Mouse (Mus musculus) intestine, postnatal 0 days (tissue): Measurements from ENCODE around the gene P4ha1. TPM values are rescaled to one million over a fixed set of nuclear protein-coding genes. Genes with fewer than 3 reads are reported as not detected.

Experiments
- ATAC-seq: fragments of 200-750 bp; cut with Nextera tagmentation; 2 replicates; pipeline ENCODE4 v1.8.0; 2017; ENCODE audit warnings: mild to moderate bottlenecking, moderate TSS enrichment, moderate library complexity
- H3K27ac ChIP-seq: fragments of 300-500 bp; sonication (generic); 2 replicates; pipeline ENCODE4 v1.5.1; 2014; ENCODE audit warnings: mild to moderate bottlenecking, low read depth, low read length, moderate library complexity
- H3K27me3 ChIP-seq: fragments of 300-500 bp; sonication (generic); replicated peaks from 2 replicates; pipeline ENCODE4 v1.6.1; 2014; ENCODE audit warnings: low read length, mixed read lengths; ENCODE audit not compliant: control insufficient read depth, insufficient read depth
- H3K36me3 ChIP-seq: fragments of 300-500 bp; sonication (generic); 2 replicates; pipeline ENCODE4 v1.6.1; 2014; ENCODE audit warnings: mild to moderate bottlenecking, moderate library complexity; ENCODE audit not compliant: control insufficient read depth, insufficient read depth
- H3K4me1 ChIP-seq: fragments of 300-500 bp; sonication (generic); replicated peaks from 2 replicates; pipeline ENCODE4 v1.6.1; 2014; ENCODE audit warnings: antibody characterized with exemption, low read length, mixed read lengths; ENCODE audit not compliant: control insufficient read depth, insufficient read depth
- H3K4me2 ChIP-seq: fragments of 300-500 bp; sonication (generic); replicated peaks from 2 replicates; pipeline ENCODE4 v1.6.1; 2014; ENCODE audit warnings: low read depth, mild to moderate bottlenecking, moderate library complexity
- H3K4me3 ChIP-seq: fragments of 300-500 bp; sonication (generic); 2 replicates; pipeline ENCODE4 v1.5.1; 2014; ENCODE audit warnings: low read depth, low read length
- H3K9ac ChIP-seq: fragments of 300-500 bp; sonication (generic); 2 replicates; pipeline ENCODE4 v1.6.1; 2014; ENCODE audit warnings: mild to moderate bottlenecking, low read depth, low read length
- H3K9me3 ChIP-seq: fragments of 300-500 bp; sonication (generic); 2 replicates; pipeline ENCODE4 v1.6.1; 2016; ENCODE audit warnings: mixed run types; ENCODE audit not compliant: control insufficient read depth
- CTCF ChIP-seq: sonication (generic); IDR thresholded peaks from 2 replicates; pipeline ENCODE4 v1.5.1; 2016; ENCODE audit warnings: low read depth, mild to moderate bottlenecking, control low read depth, antibody characterized with exemption, moderate library complexity
- WGBS: fragments of 180-500 bp; shearing (Covaris S2); extraction: QIAGEN DNeasy Blood & Tissue Kit; methylation state at CpG from one replicate; pipeline ENCODE4 v1.1.7; 2014; 5-methylcytosine and 5-hydroxymethylcytosine counted together
- polyA plus RNA-seq: library from polyadenylated mRNA; unstranded; fragments of >200 nt; fragmentation: Nextera tagmentation; extraction: Ambion mirVana; gene quantifications from 2 replicates; pipeline ENCODE4 v1.2.1, GENCODE M21; 2015

Gene P4ha1
- polyA plus RNA-seq, 1 experiment from 2014 or later: 8.7 TPM

- Histone ChIP-seq H3K4me2 (no peak overlapping the region), H3K9ac (no peak overlapping the region), H3K4me3 (no peak overlapping the region), H3K27me3 (no peaks in the 10 kb centered on the region), H3K4me1 (0 out of 2 replicates have a peak, but pooled peaks cover 5% of the 10 kb centered on the region), H3K36me3 (no peaks in the 10 kb centered on the region), H3K27ac (no peak overlapping the region), H3K9me3 (no peaks in the 10 kb centered on the region)
- TF ChIP-seq CTCF: no peak
- 91% methylated on average over 5 of the region's 5 CpGs for WGBS
- no peak for ATAC-seq
Measured at GRCm38 (mm10) chr10:59311881-59312280, 11.2 kb upstream of the P4ha1 start.

GRCm38 (mm10) chr10:59321112-59321511 is 2.0 kb upstream of the P4ha1 start:
- no peak for ATAC-seq
- Histone ChIP-seq H3K4me3 (no peak overlapping the region), H3K36me3 (no peaks in the 10 kb centered on the region), H3K9ac (no peak overlapping the region), H3K27ac (no peak overlapping the region), H3K4me1 (no peaks in the 10 kb centered on the region), H3K9me3 (no peaks in the 10 kb centered on the region), H3K27me3 (no peaks in the 10 kb centered on the region), H3K4me2 (no peak overlapping the region)
- 87% methylated on average over 3 of the region's 3 CpGs for WGBS
- TF ChIP-seq CTCF: no peak

- no peak overlapping the region for H3K9ac ChIP-seq
- no peak overlapping the region for H3K27ac ChIP-seq
- ATAC-seq: no peak
- H3K4me2 ChIP-seq: peak overlapping the region; percentile 89; the same call in 1 of the 2 replicates
- no peaks in the 10 kb centered on the region for H3K27me3 ChIP-seq
- H3K36me3 ChIP-seq: no peaks in the 10 kb centered on the region
- no peaks in the 10 kb centered on the region for H3K4me1 ChIP-seq
- no peak overlapping the region for H3K4me3 ChIP-seq
- no peaks in the 10 kb centered on the region for H3K9me3 ChIP-seq
- TF ChIP-seq CTCF: no peak
- WGBS: 73% methylated on average over 4 of the region's 4 CpGs
Measured at GRCm38 (mm10) chr10:59322271-59322670, 825 bp upstream of the P4ha1 start.

GRCm38 (mm10) chr10:59323488-59324161 is 529 bp downstream of the P4ha1 start:
- 1% methylated on average over 48 of the region's 49 CpGs for WGBS
- no peaks in the 10 kb centered on the region for H3K4me1 ChIP-seq
- ATAC-seq: peak; percentile 52

GRCm38 (mm10) chr10:59324311-59325165 is 1.4 kb downstream of the P4ha1 start:
- no peak for ATAC-seq
- Histone ChIP-seq H3K9ac (peak overlapping the region; percentile 72; the same call in 1 of the 2 replicates), H3K27me3 (no peaks in the 10 kb centered on the region), H3K4me2 (peak overlapping the region; percentile 89), H3K4me3 (peak overlapping the region; percentile 90), H3K9me3 (no peaks in the 10 kb centered on the region), H3K4me1 (no peaks in the 10 kb centered on the region), H3K36me3 (no peaks in the 10 kb centered on the region), H3K27ac (no peak overlapping the region)
- TF ChIP-seq CTCF: no peak
- WGBS: 14% methylated on average over 15 of the region's 15 CpGs

More at GRCm38 (mm10) chr10:59323488-59324161, 529 bp downstream of the P4ha1 start:
- no peak for TF ChIP-seq CTCF
- Histone ChIP-seq H3K27ac (peak overlapping the region; percentile 91), H3K36me3 (no peaks in the 10 kb centered on the region), H3K4me2 (peak overlapping the region; percentile 89), H3K9me3 (no peaks in the 10 kb centered on the region), H3K9ac (peak overlapping the region; percentile 72), H3K27me3 (no peaks in the 10 kb centered on the region), H3K4me3 (peak overlapping the region; percentile 90)

GRCm38 (mm10) chr10:59326612-59327315 is 3.7 kb downstream of the P4ha1 start:
- ATAC-seq: no peak
- Histone ChIP-seq H3K27me3 (no peaks in the 10 kb centered on the region), H3K4me3 (no peak overlapping the region), H3K9ac (no peak overlapping the region), H3K36me3 (no peaks in the 10 kb centered on the region), H3K4me1 (no peaks in the 10 kb centered on the region), H3K27ac (no peak overlapping the region), H3K4me2 (no peak overlapping the region), H3K9me3 (no peaks in the 10 kb centered on the region)
- no peak for TF ChIP-seq CTCF
- 76% methylated on average over 8 of the region's 8 CpGs for WGBS
